Mouse (Mus musculus) intestine, embryonic 15.5 days (tissue): ENCODE results near the gene Zfp961. TPM values are rescaled to one million over a fixed set of nuclear protein-coding genes. Genes with fewer than 3 reads are reported as not detected.
"Not testable (repeated sequence)": the region's sequence is repeated elsewhere in the genome, so short reads cannot be mapped to it uniquely, and the experiment has no call there.

Experiments used
- ATAC-seq: fragments of 200-750 bp; cut with Nextera tagmentation; 2 replicates; pipeline ENCODE4 v1.8.0; 2017; ENCODE audit warnings: moderate TSS enrichment, moderate library complexity
- H3K27ac ChIP-seq: fragments of 300-500 bp; sonication (generic); 2 replicates; pipeline ENCODE4 v1.5.1; 2015; ENCODE audit warnings: mild to moderate bottlenecking, inconsistent platforms
- H3K27me3 ChIP-seq: fragments of 300-500 bp; sonication (generic); replicated peaks from 2 replicates; pipeline ENCODE4 v1.6.1; 2015; ENCODE audit warnings: inconsistent platforms
- H3K36me3 ChIP-seq: fragments of 300-500 bp; sonication (generic); 2 replicates; pipeline ENCODE4 v1.6.1; 2015; ENCODE audit warnings: inconsistent platforms
- H3K4me1 ChIP-seq: fragments of 300-500 bp; sonication (generic); replicated peaks from 2 replicates; pipeline ENCODE4 v1.6.1; 2015; ENCODE audit warnings: inconsistent platforms
- H3K4me2 ChIP-seq: fragments of 300-500 bp; sonication (generic); replicated peaks from 2 replicates; pipeline ENCODE4 v1.6.1; 2015; ENCODE audit warnings: mild to moderate bottlenecking, inconsistent platforms
- H3K4me3 ChIP-seq: fragments of 300-500 bp; sonication (generic); replicated peaks from 2 replicates; pipeline ENCODE4 v1.5.1; 2015; ENCODE audit warnings: inconsistent platforms
- H3K9ac ChIP-seq: fragments of 300-500 bp; sonication (generic); 2 replicates; pipeline ENCODE4 v1.6.1; 2015; ENCODE audit warnings: inconsistent platforms
- H3K9me3 ChIP-seq: fragments of 300-500 bp; sonication (generic); 2 replicates; pipeline ENCODE4 v1.6.1; 2016; ENCODE audit warnings: inconsistent platforms
- WGBS: fragments of 180-500 bp; shearing (Covaris S2); methylation state at CpG from one replicate; pipeline ENCODE4 v1.1.7; 2015; 5-methylcytosine and 5-hydroxymethylcytosine counted together
- polyA plus RNA-seq: library from polyadenylated mRNA; unstranded; fragments of >200 nt; fragmentation: Nextera tagmentation; extraction: Ambion mirVana; gene quantifications from 2 replicates; pipeline ENCODE4 v1.2.1, GENCODE M21; 2015

The Zfp961 gene
- polyA plus RNA-seq, 1 experiment from 2014 or later: 23.3 TPM

GRCm38 (mm10) chr8:72002942-72003341 lies 52.1 kb downstream of the Zfp961 start:
- Histone ChIP-seq H3K9me3 (no peaks in the 10 kb centered on the region), H3K4me1 (no peaks in the 10 kb centered on the region), H3K4me3 (no peak overlapping the region), H3K36me3 (no peaks in the 10 kb centered on the region), H3K27ac (no peak overlapping the region), H3K4me2 (no peak overlapping the region), H3K27me3 (no peaks in the 10 kb centered on the region), H3K9ac (no peak overlapping the region)
- ATAC-seq: no peak

DNA sequence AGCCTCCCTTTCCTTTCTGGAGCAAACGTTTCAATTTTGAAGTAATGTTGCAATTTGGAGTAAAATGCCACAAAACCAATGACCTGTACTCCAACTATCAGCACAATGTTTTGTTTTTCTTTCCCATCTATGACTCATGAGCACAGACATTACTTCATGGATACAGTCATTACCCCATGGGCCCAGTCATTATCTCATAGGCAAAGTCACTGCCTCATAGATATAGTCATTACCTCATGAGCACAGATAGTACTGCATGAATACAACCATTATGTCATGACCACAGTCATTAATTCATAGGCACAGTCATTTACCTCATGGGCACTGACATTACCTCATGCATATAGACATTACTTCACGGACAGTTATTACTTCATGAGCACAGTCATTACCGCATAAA lies 55.1 kb downstream of the Zfp961 start:
- H3K9ac ChIP-seq: no peak overlapping the region
- WGBS: 75% methylated on average over 3 of the region's 3 CpGs
- H3K36me3 ChIP-seq: no peaks in the 10 kb centered on the region
- H3K27ac ChIP-seq: no peak overlapping the region
- H3K4me2 ChIP-seq: no peak overlapping the region
- H3K9me3 ChIP-seq: no peaks in the 10 kb centered on the region
- no peaks in the 10 kb centered on the region for H3K27me3 ChIP-seq
- no peak overlapping the region for H3K4me3 ChIP-seq
- H3K4me1 ChIP-seq: no peaks in the 10 kb centered on the region
- no peak for ATAC-seq

DNA sequence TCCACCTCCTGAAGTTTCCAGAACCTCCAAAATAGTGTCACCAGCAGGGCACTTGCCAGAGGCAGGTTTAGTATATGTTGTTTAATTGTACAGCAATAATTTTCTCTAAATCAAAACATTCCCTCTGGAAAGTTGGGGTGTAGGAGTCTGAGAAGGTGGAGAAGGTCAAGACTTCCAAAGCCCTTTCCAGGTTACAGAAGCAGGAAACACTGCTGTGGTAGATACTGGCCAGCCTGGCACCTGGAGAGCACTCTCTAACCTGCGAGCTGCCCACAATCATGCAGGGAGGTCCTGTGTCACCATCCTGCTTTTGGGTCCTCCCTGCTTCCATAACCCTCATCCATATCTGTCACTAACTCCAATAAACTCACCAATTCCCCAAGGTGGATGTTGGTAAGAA lies 55.9 kb downstream of the Zfp961 start:
- H3K4me1 ChIP-seq: no peaks in the 10 kb centered on the region
- no peaks in the 10 kb centered on the region for H3K36me3 ChIP-seq
- 76% methylated on average over 1 of the region's 1 CpGs for WGBS
- no peaks in the 10 kb centered on the region for H3K9me3 ChIP-seq
- no peak overlapping the region for H3K4me3 ChIP-seq
- H3K27me3 ChIP-seq: no peaks in the 10 kb centered on the region
- no peak overlapping the region for H3K9ac ChIP-seq
- H3K4me2 ChIP-seq: no peak overlapping the region
- no peak overlapping the region for H3K27ac ChIP-seq
- ATAC-seq: no peak

DNA sequence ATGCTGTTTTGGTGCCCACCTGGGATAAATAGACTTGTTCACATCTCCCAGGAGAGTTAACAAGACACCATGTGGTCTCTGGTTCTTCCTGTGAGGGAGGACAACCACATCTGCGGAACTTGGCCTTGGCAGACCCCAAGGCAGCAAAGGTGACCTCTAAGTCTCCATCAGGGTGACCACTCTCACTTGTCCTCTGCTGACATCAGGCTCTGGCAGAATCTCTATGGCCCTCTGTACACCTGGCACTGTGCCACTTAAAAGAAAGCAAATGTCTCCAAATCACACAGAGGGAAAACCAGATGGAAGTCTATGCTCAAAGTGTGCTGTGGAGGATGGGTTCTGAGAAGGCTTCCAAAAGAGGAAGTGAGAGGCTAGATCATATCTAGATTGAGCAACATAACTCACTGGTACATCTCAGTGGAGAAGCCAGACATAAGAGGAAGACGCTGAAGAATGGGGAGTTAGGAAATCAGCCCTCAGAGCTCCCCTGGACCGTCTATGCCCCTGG lies 57.4 kb downstream of the Zfp961 start:
- no peak overlapping the region for H3K9ac ChIP-seq
- H3K36me3 ChIP-seq: no peaks in the 10 kb centered on the region
- 68% methylated on average over 3 of the region's 3 CpGs for WGBS
- H3K9me3 ChIP-seq: no peaks in the 10 kb centered on the region
- no peak overlapping the region for H3K4me3 ChIP-seq
- H3K27me3 ChIP-seq: no peaks in the 10 kb centered on the region
- H3K4me2 ChIP-seq: no peak overlapping the region
- ATAC-seq: no peak
- H3K4me1 ChIP-seq: no peaks in the 10 kb centered on the region
- no peak overlapping the region for H3K27ac ChIP-seq

- Histone ChIP-seq H3K9me3 (no peaks in the 10 kb centered on the region), H3K36me3 (no peaks in the 10 kb centered on the region), H3K4me3 (no peak within 1 kb of the TSS), H3K9ac (no peak within 1 kb of the TSS), H3K4me2 (no peak within 1 kb of the TSS), H3K27ac (no peak within 1 kb of the TSS), H3K27me3 (no peaks in the 10 kb centered on the region), H3K4me1 (no peaks in the 10 kb centered on the region)
- no peak for ATAC-seq
- WGBS: 75% methylated on average over 3 of the region's 3 CpGs
Measured at GRCm38 (mm10) chr8:72009473-72009872, 58.6 kb downstream of the Zfp961 start, which contains the start of gene Cyp4f18. Gene Cyp4f18, minus strand, starts transcription at chr8:72009626.

DNA sequence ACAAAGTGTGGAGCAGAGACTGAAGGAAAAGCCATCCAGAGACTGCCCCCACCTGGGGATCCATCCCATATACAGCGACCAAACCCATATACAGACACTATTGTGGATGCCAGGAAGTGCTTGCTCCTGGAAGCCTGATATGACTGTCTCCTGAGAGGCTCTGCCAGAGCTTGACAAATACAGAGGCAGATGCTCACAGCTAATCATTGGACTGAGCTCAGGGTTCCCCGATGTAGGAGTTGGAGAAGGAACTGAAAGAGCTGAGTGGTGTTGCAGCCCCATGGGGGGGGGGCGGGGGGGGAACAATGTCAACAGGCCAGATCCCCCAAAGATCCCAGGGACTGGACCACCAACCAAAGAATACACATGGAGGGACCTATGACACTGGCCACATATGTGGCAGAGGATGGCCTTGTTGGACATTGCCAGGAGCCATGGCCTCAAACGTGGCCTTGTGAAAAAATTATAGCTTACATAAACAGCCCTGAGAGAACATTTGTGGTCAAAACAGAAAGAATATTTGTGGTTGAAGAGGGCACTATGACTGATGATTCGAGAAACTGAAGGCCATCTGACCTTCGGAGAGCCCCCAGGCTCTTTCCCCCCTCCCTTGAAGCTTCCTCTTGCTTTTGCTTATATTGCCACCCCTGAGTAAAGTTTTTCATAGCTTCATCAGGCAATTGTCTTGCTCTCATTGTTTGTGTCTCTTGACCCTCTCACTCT lies 62.8 kb downstream of the Zfp961 start:
- not testable (repeated sequence) for ATAC-seq, H3K4me3 ChIP-seq, H3K36me3 ChIP-seq, H3K4me1 ChIP-seq, H3K27ac ChIP-seq, H3K27me3 ChIP-seq, H3K9ac ChIP-seq, H3K9me3 ChIP-seq, H3K4me2 ChIP-seq
- 63% methylated on average over 6 of the region's 6 CpGs for WGBS

- 68% methylated on average over 2 of the region's 2 CpGs for WGBS
- H3K27ac ChIP-seq, H3K4me1 ChIP-seq, H3K27me3 ChIP-seq, H3K36me3 ChIP-seq, H3K4me2 ChIP-seq, H3K4me3 ChIP-seq, H3K9ac ChIP-seq, ATAC-seq, H3K9me3 ChIP-seq: not testable (repeated sequence)
Measured at GRCm38 (mm10) chr8:72017339-72017738, 66.5 kb downstream of the Zfp961 start.

GRCm38 (mm10) chr8:72018141-72018540 lies 67.3 kb downstream of the Zfp961 start:
- 73% methylated on average over 2 of the region's 2 CpGs for WGBS
- Histone ChIP-seq H3K36me3 (no peaks in the 10 kb centered on the region), H3K27ac (no peak overlapping the region), H3K9me3 (no peaks in the 10 kb centered on the region), H3K4me2 (no peak overlapping the region), H3K9ac (no peak overlapping the region), H3K4me1 (no peaks in the 10 kb centered on the region), H3K27me3 (no peaks in the 10 kb centered on the region), H3K4me3 (no peak overlapping the region)
- ATAC-seq: no peak

GRCm38 (mm10) chr8:72019022-72019421 lies 68.2 kb downstream of the Zfp961 start:
- H3K9me3 ChIP-seq, H3K9ac ChIP-seq, H3K4me2 ChIP-seq, ATAC-seq, H3K36me3 ChIP-seq, H3K4me3 ChIP-seq, H3K27me3 ChIP-seq, H3K4me1 ChIP-seq, H3K27ac ChIP-seq: not testable (repeated sequence)
- 82% methylated on average over 1 of the region's 1 CpGs for WGBS

GRCm38 (mm10) chr8:72019816-72020215 lies 69.0 kb downstream of the Zfp961 start:
- Histone ChIP-seq H3K4me2 (no peak overlapping the region), H3K9ac (no peak overlapping the region), H3K4me3 (no peak overlapping the region), H3K4me1 (no peaks in the 10 kb centered on the region), H3K27ac (no peak overlapping the region), H3K27me3 (no peaks in the 10 kb centered on the region), H3K36me3 (no peaks in the 10 kb centered on the region), H3K9me3 (no peaks in the 10 kb centered on the region)
- WGBS: 50% methylated on average over 2 of the region's 2 CpGs
- ATAC-seq: no peak

GRCm38 (mm10) chr8:72024886-72025285 lies 74.0 kb downstream of the Zfp961 start:
- not testable (repeated sequence) for ATAC-seq, H3K4me2 ChIP-seq, H3K4me1 ChIP-seq, H3K36me3 ChIP-seq, H3K4me3 ChIP-seq, H3K27me3 ChIP-seq, H3K9me3 ChIP-seq, H3K27ac ChIP-seq, H3K9ac ChIP-seq
- WGBS: 19% methylated on average over 4 of the region's 9 CpGs

DNA sequence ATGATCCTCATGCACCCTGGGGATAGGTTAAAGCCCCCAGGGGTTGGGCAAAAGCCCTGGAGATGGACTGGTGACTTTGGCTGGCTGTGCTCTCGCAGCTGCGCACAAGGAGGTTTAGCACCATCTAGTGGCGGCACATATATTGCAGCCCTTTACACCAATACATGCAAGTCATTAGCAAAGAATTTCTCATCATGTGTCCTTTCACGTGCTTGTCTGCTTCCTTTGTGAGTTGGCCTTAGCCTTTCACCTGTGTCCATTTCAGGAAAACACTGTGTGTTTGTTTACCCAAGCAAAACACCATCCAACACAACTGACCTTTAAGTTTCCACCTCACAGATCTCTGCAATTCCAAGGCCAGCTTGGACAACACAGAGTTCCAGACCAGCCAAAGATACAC lies 82.1 kb downstream of the Zfp961 start:
- H3K9me3 ChIP-seq, H3K27ac ChIP-seq, ATAC-seq, H3K4me3 ChIP-seq, H3K4me1 ChIP-seq, H3K27me3 ChIP-seq, H3K36me3 ChIP-seq, H3K4me2 ChIP-seq, H3K9ac ChIP-seq: not testable (repeated sequence)
- 49% methylated on average over 4 of the region's 4 CpGs for WGBS

DNA sequence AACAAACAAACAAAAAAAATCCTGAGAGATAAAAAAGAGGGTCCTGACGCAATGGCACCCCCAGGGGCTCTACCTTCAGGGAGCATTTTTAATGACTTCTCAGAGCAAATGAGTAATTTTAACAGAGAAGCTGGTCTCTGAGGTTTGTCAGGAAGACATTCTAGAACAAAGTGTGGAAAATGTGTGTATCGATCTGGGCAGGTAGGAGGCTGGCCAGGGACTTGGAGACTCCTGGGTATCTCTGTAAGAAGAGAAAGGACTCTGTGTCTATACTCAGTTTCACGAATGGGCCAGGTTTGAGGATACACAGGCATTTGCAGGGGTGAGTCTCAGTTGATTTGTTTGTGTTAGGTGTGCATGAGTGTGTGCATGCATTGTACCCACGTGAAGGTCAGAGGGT lies 90.1 kb downstream of the Zfp961 start, which contains the start of gene Olfr372:
Gene Olfr372 (plus strand): TSS at position 301 of the 400 bp plus-strand sequence.
- WGBS: 82% methylated on average over 4 of the region's 4 CpGs
- H3K27me3 ChIP-seq, H3K4me2 ChIP-seq, H3K9me3 ChIP-seq, H3K4me3 ChIP-seq, ATAC-seq, H3K4me1 ChIP-seq, H3K9ac ChIP-seq, H3K27ac ChIP-seq, H3K36me3 ChIP-seq: not testable (repeated sequence)
